Mouse (Mus musculus) T-helper 2 cell (primary cell): Measurements from ENCODE around the gene Myocd.

Source experiments
- in situ Hi-C: fragments of 300-600 bp; cut with MboI, MseI; formaldehyde crosslinking; loops from one replicate; pipeline ENCODE4 v1.15.1; 2025; ENCODE audit warnings: high pct_unique_total_duplicates

The Myocd gene

DNA sequence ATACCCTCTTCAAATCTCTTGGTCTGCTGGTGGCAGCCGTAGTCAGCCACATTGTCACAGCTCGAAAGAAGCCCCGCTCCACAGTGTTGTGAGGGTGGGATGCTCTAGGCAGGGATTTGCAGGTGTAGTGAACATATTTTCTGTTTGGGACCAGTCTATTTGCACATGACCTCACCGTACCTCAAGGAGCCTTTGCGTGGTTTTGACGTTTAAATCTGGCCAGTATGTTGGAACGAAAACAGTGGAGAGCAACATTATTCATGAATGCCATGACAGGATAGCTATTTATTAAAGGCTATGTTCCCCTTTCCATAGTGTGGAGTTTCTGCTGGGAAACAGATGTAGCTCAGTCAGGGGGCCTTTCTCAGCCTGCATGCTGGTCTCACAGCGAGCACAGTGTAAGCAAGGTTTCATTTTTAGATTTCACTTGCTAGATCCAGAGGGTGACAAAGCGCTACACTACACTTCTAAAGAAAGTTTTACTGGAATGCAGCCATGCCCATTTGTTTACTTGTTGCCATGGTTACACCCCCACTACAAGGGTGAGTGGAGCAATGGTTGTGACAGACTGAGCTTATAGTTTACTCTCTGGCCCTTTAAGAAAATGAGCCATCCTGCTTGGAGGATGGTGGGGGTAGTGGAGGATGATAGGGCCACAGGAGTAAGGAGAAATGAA lies 54.7 kb downstream of the Myocd start:
- in situ Hi-C loops, result no loop called here

DNA sequence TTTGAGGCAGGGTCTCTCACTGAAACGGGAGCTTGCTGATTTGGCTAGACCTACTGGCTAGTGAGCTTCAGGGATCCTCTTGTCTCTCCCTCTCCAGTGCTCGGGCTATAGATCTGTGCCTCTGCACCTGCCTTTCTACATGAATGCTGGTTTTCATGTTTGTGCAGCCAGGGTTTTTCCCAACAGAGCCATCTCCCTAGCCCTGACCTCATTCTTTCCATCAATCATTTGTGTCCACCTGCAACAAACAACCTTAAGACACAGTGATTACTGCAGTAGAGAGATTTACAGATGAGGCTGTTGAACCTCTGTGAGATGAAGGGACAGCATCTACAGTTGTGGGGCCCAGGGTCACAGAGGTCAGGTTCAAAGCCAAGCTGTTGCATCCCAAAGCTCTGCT lies 56.0 kb downstream of the Myocd start:
- in situ Hi-C loops, result no loop called here

DNA sequence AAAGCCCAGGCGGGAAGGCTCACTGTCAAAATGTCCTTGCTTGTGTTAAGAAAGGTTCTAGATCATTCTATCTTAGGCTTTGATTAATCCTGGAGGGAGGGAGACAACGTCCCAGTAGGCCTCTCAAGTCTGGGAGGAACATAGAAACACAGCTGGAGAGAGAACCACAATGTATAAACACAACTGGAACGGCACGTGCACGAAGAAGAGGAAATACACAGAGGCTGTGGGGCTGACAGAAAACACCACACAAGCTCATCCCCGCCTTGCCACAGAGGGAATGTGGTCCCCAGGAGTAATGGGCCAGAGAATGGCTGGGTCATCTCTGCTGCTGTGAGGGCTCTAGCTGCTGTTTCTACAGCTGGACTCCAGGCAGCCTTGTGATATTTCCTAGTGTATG lies 58.1 kb downstream of the Myocd start:
- in situ Hi-C loops, result no loop called here

DNA sequence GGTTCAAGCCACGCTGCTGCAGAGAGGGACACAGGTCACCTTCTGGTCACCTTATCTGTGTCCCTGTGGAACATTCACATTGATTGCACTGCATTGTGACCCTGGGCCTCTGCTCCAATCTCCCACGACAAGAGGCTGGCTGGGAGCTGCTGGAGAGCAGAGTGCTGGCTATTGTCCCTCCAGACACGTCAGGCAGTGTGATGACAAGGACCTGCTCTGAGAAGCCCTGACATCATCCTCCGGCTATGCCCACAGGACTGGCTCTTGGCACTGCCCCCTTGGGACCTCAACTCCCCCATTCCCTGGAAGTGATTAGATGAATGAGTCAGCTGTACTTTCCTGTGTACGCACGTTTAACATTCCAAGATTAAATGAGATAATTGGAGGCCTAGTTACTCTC lies 60.3 kb downstream of the Myocd start:
- in situ Hi-C loops, result no loop called here

DNA sequence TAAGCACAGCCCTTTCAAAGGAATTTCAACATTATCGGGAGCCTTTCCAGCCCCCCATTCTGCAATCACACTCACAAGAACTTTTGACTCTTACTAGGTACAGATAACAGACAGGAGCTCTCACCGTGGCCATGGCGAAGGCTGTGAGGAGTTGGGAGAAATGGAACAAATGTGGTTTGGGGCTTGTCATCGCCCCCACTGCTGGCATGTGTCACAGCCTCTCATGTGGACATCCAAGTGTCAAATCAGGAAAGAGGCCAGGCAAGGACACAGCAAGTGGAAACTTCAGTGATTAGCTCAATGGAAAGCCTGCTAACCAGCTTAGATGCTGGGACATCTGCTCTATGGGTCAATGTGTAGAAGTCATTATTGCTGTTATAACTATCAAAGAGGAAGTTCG lies 64.5 kb downstream of the Myocd start:
- in situ Hi-C loops, result no loop called here

DNA sequence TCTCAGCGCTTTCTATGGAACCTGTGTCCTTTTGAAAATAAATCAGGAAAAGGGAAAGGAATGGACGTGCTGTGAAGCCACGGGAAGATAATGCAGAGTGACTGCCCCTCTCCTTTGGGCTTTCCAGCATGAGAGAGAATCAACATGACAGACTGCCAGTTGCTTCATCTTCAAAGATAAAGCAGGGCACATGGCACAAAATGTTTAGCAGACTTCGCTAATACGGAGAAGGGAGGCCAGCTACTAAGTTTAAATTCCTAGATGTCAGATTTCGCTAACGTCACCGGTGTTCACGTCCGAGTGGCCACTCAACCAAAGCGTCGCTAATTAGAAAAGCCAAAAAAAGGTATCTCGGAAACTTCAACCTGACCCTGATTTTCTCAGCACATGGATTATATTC lies 65.1 kb downstream of the Myocd start:
- in situ Hi-C loops, result no loop called here

DNA sequence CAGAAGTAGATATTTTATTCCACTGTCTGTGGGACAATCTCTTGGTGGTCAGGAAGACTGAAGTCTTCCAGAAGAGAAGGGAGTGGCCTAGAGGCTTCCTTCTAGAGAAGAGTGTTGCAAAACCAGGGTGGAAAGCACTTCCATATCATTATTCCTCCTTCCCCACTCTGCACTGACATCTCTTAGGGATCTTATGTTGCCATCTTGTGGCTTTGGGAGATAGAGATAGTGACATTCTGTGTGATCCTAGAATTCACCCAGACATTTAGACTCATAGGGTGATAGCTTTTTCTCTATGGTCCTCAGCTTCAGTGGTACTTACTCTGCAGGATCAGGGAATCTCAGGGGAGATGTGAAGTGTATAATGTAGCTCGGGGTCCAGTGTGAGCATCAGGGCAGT lies 66.8 kb downstream of the Myocd start:
- in situ Hi-C loops, result no loop called here

DNA sequence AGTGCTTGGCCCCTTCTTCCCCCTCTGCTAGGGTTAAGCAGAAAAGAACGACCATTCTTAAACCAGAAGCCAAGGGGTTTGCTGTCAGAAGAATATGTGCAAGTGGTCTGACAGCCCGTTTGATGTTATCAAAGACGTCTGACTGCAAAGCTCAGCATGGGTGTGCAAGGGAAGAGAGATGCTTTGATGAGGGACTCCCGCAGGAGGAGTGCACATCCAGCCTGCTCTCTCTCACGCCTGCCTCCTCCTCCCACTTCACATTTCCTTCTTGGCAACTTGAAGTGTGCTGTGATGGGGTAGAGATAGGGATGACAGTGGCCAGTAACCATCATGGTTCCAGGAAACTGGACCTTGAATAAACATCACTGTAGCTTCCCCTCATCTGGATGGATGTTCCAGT lies 67.6 kb downstream of the Myocd start:
- in situ Hi-C loops, result no loop called here

DNA sequence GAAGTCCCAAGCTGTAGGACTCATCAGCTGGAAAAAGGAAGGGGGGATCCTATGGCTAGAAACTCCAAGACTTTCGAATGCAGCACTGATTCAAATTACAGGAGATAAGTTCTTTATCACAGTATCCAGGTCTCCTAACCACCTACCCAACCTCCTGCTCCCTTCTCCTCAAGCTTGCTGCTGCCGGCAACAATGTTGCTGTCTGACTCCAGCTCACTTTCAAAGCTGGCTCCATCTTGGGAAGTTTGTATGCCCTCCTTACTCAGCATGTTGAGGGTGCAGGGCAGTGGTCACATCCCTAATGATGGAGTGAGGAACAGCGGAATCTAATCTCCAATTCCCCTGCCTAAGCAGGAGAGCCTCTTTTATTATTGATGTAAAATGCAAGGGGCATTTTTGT lies 71.8 kb downstream of the Myocd start:
- in situ Hi-C loops, result no loop called here

DNA sequence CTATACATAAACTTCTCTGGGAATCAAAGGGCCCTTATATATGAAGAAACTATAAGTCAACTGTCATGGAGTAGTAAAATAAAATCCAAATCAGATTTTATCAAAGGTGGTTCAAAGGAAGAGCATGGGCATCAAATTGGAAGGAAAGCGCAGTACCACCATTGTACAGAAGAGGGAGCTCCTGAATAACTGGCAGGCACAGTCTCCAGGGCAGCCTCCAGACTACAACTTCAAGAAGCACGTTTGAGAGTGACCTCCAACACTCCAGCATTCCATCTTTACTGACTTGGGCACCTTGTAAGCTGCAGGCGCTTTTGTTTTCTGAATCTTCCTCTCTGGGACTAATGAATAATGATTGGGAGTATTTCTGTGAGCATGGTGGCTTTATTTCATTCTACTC lies 72.5 kb downstream of the Myocd start:
- in situ Hi-C loops, result no loop called here

DNA sequence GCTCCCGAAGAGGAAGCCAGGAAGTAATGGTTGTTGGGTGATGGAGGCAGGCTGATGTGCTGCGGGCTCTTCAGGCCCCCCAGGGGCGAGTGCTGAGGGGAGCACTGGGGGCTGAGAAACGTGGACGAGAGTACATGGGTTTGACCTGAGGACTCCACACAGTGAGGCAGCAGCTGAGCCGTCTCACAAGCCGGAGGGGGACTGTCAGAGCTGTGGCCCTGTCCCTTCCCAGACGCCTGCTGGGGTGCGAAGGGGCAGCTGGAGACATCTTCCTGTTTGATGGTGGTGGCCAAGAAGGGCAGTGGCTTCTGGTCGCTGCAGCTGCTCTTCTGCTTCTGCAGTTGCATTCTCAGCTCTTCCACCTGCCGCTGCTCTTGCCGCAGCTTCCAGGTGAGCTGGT lies 82.8 kb downstream of the Myocd start:
- in situ Hi-C loops, result no loop called here

DNA sequence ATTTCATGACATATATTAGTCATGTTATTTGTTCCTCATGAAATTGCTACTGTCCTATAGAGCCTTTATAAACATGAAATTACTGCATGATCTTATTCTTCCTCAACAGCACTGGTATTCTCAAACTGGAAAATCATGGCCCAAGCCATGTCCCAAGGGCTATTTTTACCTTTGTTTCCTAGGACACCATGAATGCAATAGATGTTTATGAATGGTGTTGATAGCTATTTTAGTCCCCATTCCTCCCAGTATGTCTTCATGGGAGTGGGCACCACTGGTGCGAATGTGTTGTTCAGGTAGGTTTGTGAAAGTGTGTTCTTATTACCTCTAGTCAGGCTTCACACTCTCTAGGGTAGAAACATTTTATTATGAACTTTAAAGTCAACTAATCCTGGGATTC lies 84.7 kb downstream of the Myocd start:
- in situ Hi-C loops, result no loop called here

DNA sequence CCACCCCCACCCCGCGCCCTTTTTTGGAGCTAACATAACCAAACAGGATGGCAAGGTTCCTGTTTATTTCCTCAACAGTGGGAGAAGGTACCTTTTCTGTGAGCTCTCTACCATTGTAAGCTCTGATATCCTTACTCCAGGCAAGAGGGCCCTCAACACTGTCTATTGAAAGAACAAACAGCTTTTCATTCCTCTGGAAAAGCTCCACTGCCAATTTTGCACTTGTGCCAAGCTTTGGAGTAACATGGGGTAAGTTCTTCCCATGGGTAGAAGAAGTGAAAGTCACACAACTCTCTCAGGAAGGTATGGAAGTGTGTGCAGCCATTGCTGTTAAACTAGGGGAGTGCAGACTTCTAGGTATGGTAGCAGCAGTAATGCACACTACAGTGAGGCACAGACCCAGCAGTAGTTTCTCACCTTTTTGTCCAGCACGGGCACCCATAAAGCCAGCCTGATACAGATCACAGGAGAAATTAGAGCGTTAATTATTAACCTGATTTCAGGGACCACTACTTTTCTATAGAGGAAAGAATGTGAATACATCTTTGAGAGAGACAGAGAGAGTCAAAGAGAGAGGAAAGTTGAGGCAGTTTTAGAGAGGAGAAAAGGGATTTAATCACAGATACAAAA lies 99.6 kb downstream of the Myocd start:
- in situ Hi-C loops, result no loop called here

DNA sequence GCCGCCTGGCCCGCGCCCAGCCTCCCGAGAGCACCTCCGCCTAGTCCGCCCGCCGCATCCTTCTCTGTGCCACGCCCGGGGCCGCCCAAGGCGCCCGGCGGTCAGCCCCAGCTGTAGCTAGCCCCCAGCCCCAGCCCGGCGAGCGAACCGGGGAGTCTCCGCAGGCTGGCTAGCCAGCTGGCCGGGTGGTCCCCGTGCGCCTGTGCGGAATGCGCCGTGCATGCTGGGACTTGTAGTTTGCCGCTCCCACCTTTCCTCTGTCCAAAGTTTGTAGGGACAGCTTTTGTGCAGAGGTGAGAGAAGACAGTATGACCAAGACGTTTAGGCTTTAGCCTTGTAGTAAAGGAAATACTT lies 107.0 kb downstream of the Myocd start, which contains the start of gene Arhgap44:
TSS of gene Arhgap44 (minus strand) at position 195 of the 354 bp plus-strand sequence.
- in situ Hi-C loops, result no loop called here

DNA sequence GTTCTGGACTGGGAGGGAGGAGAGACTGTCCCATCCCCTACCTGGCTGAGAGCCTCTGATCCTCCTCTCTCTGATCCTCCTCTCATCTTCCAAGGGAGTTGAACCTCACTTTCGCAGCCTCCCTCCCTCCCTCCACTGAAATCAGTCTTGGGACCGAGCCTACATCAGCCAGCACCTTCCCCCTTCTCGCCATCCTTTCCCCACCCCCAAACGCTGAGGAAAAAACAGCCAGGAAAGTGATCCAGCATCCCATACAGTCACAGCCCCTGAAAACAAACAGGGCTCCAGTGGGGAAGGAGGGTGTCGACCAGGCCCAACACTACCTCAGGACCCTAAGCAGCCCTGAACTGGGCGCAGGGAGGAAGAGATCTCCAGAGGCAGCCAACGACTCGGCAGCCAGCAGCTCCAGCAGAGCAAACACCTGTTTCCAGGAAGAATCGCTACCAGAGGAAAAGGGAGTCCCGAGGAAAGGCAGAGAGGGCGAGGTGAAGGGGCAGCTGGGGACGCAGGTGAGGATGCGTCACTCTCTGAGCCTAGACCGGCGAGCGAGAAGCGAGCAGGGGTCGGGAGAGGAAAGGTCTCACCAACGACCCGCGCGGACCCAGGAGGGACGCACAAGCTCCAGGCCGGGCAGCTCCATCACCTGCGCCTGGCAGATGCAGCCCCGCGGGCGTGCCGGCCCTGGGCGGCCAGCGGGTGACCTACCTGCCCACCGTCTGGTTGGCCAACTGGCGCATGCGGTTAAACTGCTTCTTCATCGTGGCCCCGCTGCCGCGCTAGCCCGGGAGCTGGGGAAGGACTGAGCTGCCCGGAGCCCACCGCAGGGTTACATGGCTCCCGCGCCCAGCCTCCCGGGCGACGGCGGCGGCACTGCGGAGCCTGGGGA lies 107.7 kb downstream of the Myocd start:
- in situ Hi-C loops, result no loop called here

DNA sequence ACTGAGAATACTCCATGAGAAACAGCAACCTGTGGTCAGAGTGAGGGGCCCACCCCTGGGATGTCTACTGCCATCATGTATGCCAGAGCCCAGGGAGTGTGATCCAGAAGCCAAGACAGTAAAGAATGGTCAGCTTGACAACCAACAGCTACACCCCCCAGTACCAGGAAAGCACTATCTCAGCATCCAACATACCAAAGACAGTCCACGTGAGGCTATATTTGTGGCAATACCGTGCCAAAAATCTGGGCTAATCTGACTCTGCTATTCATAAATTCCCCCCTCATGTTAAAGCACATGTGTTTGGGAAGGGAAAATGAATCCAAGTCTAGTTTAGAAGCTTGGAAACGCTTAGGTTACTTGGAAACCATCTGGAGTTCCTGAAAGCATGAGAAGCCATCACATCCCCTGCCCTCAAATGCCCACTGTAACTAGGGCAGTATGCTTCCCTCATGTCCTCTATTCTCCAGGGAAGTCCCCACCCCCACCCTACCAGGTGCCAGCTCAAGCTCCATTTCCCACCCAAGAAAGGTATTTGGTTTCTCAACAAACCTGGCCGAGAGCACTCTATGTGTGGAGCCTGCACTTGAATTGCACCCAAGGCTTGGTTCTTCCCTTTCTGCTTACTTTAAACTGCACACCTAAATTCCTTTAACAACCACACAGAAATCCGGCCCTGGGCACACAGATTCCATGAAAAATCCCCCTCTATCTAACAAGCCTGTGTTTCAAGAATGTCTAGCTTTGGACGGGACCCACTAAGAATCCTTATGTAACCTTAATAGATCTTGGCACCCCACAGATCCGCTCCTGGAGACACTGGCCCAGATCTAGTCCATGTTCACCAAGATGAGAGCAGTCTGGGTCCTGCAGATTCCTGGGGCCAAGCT lies 108.6 kb downstream of the Myocd start:
- in situ Hi-C loops, result no loop called here

DNA sequence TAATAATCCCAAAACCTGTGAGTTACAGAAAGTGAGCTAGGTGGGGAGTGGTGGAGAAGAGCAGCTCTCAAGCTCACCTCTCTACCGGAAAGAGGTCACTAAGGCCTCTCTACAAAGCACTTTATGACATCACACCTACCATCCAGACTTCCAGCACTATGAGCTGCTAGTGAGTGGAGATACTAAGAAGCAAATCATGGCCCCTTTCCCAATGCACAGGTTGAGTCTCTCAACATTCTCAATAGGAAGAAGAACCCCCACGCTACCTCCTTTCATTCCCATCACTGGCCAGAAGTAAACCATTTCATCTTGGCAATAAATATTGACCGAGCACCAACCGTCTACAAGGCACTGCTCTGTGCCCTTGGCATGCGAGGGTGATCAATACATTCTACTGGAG lies 110.0 kb downstream of the Myocd start, which contains the start of gene 1700086D15Rik:
TSS of gene 1700086D15Rik (minus strand) at position 101 of the 400 bp plus-strand sequence.
- in situ Hi-C loops, result loop anchor here (10.0 kb wide), 1 partner anchor 1585 kb away; no protein-coding TSS in a partner anchor

DNA sequence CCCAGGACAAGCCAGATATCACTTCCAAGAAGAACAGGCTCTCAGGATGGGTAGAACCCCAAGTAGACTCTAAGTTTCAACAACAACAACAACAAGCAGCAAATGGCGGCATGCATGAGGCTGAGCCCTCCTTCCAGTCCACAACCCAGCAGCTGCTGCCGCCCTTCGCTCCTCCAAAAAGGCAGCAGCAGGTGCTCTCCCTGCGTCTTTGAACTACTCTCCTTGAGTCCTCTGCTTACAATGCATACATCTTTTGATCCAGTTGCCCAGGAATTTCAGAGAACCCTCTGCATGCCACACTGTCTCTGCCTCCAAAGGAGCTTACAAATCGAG lies 111.2 kb downstream of the Myocd start:
- in situ Hi-C loops, result loop anchor here (10.0 kb wide), 1 partner anchor 1586 kb away; no protein-coding TSS in a partner anchor

DNA sequence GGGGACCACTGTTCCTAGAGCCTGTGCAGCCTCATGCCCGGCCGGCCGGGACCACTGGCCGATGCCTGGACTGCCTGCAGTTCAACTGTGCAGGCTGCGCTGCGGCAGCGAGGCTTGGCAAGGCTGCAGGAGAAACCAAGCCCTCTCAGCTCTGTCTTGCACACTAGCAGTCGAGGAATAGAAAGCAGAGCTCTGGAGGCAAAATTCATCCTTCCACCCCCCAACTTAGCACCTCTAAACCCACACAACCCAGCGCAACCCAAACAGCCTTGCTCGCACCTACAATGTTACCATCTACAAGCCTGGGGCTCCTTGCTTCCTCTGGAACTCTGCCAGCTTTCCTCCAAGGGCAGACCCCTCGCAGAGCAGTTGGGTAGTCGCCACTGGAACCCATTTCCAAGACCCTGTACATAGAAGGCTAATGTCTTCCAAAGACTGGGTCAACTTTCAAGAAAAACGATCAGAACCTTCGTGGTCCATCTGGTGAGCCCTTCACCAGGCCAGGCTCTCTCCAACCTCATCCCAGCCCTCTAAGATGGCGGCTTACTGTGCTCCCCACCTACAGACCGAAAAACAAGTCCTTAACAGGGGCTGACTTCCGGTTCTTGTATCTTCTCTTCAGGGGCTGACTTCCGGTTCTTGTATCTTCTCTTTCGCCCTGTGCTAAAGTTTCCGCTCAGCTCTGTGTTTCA lies 111.7 kb downstream of the Myocd start:
- in situ Hi-C loops, result loop anchor here (10.0 kb wide), 1 partner anchor 1587 kb away; no protein-coding TSS in a partner anchor

DNA sequence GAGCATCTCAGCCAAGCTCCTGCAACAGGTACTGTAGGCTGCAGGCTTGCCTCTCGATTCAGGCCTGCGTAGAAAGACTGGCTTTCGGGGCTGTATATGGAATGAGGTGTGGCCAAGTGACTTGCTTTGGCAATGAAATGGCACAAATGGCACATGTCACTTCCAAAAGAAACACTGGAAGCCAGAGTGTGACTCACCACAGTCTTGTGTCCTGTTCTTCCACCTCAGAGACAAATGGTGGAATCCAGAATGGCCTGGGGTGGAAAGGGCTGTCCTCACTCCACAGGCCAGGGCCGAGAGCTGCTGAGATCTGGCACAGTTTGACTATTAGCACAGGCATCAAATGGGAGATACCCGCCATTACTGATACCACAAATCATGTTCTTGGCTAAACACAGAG lies 116.8 kb downstream of the Myocd start:
- in situ Hi-C loops, result loop anchor here (10.0 kb wide), 1 partner anchor 1592 kb away; no protein-coding TSS in a partner anchor

DNA sequence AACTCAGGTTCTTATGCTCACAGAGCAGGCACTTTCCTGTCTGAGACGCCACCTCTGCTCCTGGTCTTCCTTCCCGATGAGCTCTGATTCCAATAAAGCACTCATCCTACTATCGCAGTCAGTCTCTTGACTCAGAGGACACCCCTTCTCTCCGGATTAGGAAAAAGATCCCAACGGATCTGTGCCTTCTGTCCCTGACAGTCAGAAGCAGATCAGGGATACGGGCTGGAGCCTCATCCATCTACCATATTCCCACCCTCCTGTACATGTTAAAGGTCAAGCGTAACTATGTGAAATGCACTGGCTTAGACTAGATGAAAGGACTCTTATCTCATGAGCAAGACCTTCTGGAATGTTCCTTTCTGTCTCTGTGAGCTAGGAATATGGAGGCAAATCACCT lies 121.3 kb downstream of the Myocd start:
- in situ Hi-C loops, result no loop called here
